Mouse (Mus musculus): ENCODE data around the gene Stox1. TPM values are rescaled to one million over a fixed set of nuclear protein-coding genes. Genes with fewer than 3 reads are reported as not detected.

Gene Stox1
- total RNA-seq, 2 experiments from 2014 or later, result 0.22 to 0.33 TPM

DNA sequence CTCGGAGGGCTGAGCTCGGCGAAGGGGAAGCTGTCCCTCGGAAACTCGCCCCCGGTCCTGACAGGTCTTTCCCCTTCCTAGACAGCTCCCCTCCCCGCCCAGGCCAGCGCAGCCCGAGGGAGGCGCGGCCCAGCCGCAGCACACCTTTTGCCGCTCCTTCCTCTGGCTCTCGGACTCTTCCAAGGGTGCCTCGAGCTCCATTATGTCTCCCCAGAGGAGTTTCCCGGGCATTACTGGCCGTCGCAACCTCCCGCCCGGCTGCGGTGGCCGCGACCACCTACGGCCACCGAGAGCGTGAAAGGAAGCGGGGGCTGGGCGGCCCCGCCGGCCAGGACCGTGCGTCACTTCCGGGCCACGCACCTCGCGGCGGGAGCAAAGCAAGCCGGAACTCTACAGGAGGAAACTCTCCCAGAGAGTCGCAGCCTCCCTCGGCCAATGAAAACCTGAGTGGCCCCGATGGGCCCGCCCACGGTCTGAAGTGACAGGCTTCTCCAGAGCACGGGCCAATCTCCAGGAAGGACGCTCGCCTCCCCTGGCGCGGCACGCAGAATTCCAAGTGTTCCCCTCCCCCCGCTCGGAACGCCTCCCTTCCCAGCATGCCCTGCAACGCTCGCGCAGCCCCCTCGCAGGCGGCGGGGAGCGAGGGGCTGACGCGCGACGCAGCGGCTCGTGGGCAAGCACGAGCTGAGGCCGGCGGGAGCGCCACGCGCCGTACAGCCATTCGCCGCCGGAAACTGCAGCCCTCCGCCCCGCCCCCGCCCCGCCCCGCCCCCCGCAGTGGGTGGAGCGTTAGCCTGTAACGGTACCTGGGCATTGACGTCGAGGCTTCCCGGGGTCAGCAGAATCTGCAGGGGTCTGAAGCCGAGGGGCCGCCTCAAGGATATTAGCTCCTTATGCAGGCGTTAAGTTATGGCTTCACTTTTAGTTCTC lies 74.8 kb downstream of the Stox1 start, which contains the start of gene Ddx50:
TSS of gene Ddx50 (minus strand) at position 338 of the 930 bp plus-strand sequence.
- Histone ChIP-seq H3K4me3 (peak within 1 kb of the TSS; percentile 99), H3K27ac (peak within 1 kb of the TSS; percentile 98)
- no peak for TF ChIP-seq CTCF (IDR thresholded peaks at IDR 0.05)
- intact Hi-C loops (cut with DNase I), result no loop called here
- DNase-seq, result peak; percentile 99

- no peak for TF ChIP-seq CTCF (IDR thresholded peaks at IDR 0.05)
- peak overlapping the region; percentile 98 for H3K27ac ChIP-seq
- peak overlapping the region; percentile 99 for H3K4me3 ChIP-seq
- intact Hi-C loops (cut with DNase I), result no loop called here
- no peak for DNase-seq
These were observed 75.6 kb downstream of the Stox1 start for GRCm38 (mm10) chr10:62650358-62650782.

Small RNA genes within 50 kb of the gene (microRNA-seq; reads per million reads assigned to microRNA genes)
- gene Mir7215, result not detected

Other genes starting within 250 kb of the Stox1 start
- 10 to 100 TPM; 30.1 to 30.4 TPM for gene Vps26a, start 239.3 kb downstream of the Stox1 start, total RNA-seq (2021)
- gene Srgn, start 198.7 kb downstream of the Stox1 start, total RNA-seq (2021), result 10 to 100 TPM; 12.9 to 19.7 TPM
- gene Kif1bp, start 147.7 kb downstream of the Stox1 start, total RNA-seq (2021), result 10 to 100 TPM; 29.4 to 30.5 TPM
- 10 to 100 TPM; 31.3 to 34.7 TPM for gene Ddx21, start 123.8 kb downstream of the Stox1 start, total RNA-seq (2021)
- gene Ddx50, start 74.9 kb downstream of the Stox1 start, total RNA-seq (2021), result 10 to 100 TPM; 47.9 to 50.7 TPM
- 10 to 100 TPM; 31.1 to 33.0 TPM for gene Ccar1, start 66.2 kb upstream of the Stox1 start, total RNA-seq (2021)
- gene Tet1, start 182.9 kb upstream of the Stox1 start, total RNA-seq (2021), result 1 to 10 TPM; 2.1 to 2.7 TPM
- 10 to 100 TPM; 15.4 to 18.2 TPM for gene Slc25a16, start 194.5 kb upstream of the Stox1 start, total RNA-seq (2021)
- gene Dna2, start 220.9 kb upstream of the Stox1 start, total RNA-seq (2021), result under 1 TPM; 0.15 to 0.25 TPM